Comparison of ENCODE assay signal across 18 mouse cellular contexts in genomic region chr15:92048531-92048930, GRCm38 (mm10). TPM values are rescaled to one million over a fixed set of nuclear protein-coding genes. Genes with fewer than 3 reads are reported as not detected.
"Had no signal": no experiment of that assay in that cellular context is flagged by ENCODE, and none has a peak within 500 bp of the region (broad histone marks: within the 10 kb centered on the region; RNA-seq: fewer than 3 reads in every experiment).

No protein-coding gene starts in this region.

- H3K9ac ChIP-seq: liver, embryonic 13.5 days; midbrain, embryonic 15.5 days; neural tube, embryonic 15.5 days had no signal

- H3K9me3 ChIP-seq: liver, embryonic 13.5 days; midbrain, embryonic 15.5 days; neural tube, embryonic 15.5 days had no signal

- H3K36me3 ChIP-seq: liver, embryonic 13.5 days; midbrain, embryonic 15.5 days; neural tube, embryonic 15.5 days had no signal

- H3K4me2 ChIP-seq: liver, embryonic 13.5 days; midbrain, embryonic 11.5 days; midbrain, embryonic 15.5 days; neural tube, embryonic 15.5 days had no signal

- H3K4me3 ChIP-seq: liver, embryonic 13.5 days; midbrain, embryonic 15.5 days; myocyte; neural tube, embryonic 15.5 days had no signal

- H3K27ac ChIP-seq: liver, embryonic 13.5 days; midbrain, embryonic 15.5 days; neural tube, embryonic 15.5 days had no signal

- H3K27me3 ChIP-seq: midbrain, embryonic 15.5 days; neural tube, embryonic 15.5 days had no signal

- ATAC-seq: midbrain, embryonic 15.5 days had no signal

- DNase-seq: kidney, adult 11 months; kidney, adult 8-10 months; kidney, postnatal 14 days; kidney, postnatal 4 days; liver, embryonic 13.5 days; lung, adult 2 months; lung, postnatal 14 days; lung, postnatal 4 days; thymus, adult 18-20 months; thymus, postnatal 4 days had no signal

RNA-seq across cellular contexts. Expression of gene Cntn1, which starts 2.4 kb away (rescaled TPM):
- total RNA-seq: liver, adult 2 months; megakaryocyte progenitor cell, adult 5-6 weeks; megakaryocyte-erythroid progenitor cell, adult 5-6 weeks; monocyte, adult 5-6 weeks had no signal
- polyA plus RNA-seq: liver, adult 2 months had no signal
